Mouse (Mus musculus): Measurements from ENCODE around the gene Tdrd1.

- TF ChIP-seq CHD2 (IDR thresholded peaks at IDR 0.05; ENCODE audit: low read depth, low read length) (no peak), ZC3H11A (IDR thresholded peaks at IDR 0.05; ENCODE audit: borderline replicate concordance, low read depth, low read length) (no peak), ZNF384 (IDR thresholded peaks at IDR 0.05; ENCODE audit: low read depth, low read length) (no peak)
These were observed 88.6 kb downstream of the Tdrd1 start for GRCm38 (mm10) chr19:56914658-56915057.
